Mouse (Mus musculus) C2C12 (cell line): Measurements from ENCODE around the gene Tle4.

Experiments
- CTCF ChIP-seq: IDR thresholded peaks from one replicate; pipeline ENCODE4 v1.5.1; 2011; ENCODE audit not compliant: control insufficient read depth, insufficient read depth, insufficient read length
- MYOD1 ChIP-seq: IDR thresholded peaks from one replicate; pipeline ENCODE4 v1.6.1; 2011; ENCODE audit warnings: low read depth; ENCODE audit not compliant: control insufficient read depth, insufficient read length
- MYOG ChIP-seq: IDR thresholded peaks from one replicate; pipeline ENCODE4 v1.6.1; 2011; ENCODE audit not compliant: control insufficient read depth, insufficient read length; ENCODE audit errors: extremely low read depth

DNA sequence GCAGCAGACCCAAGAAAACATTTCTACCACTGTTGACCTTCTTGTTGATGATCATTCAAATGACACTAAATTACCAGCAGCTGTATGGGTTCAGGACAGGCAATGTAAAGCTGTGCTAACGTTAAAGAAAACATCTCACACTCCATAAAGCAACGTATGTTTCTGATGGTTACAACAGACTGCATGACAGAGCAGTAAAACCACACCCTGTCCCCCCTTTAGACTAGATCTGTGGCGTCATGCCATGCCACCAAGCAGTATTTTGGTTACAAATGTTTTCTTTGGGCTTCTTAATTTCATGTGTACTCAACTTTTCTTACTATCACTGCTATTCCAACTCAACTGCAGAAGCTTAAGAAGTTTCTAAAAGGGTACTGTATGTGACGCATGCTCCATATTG lies 19.8 kb downstream of the Tle4 start:
- TF ChIP-seq CTCF, result no peak
- TF ChIP-seq MYOG, result no peak
- TF ChIP-seq MYOD1, result no peak
